Mouse (Mus musculus): ENCODE results near the gene Sdhaf4. TPM values are rescaled to one million over a fixed set of nuclear protein-coding genes. Genes with fewer than 3 reads are reported as not detected.
"Not testable (repeated sequence)": the region's sequence is repeated elsewhere in the genome, so short reads cannot be mapped to it uniquely, and the experiment has no call there.

Gene Sdhaf4
- polyA plus RNA-seq, 1 experiment: 26.4 TPM

GRCm38 (mm10) chr1:23983118-23983517 lies 22.3 kb downstream of the Sdhaf4 start:
- Histone ChIP-seq H3K4me3 (ENCODE audit: insufficient read depth, low read depth, low read length) (no peak overlapping the region), H3K27ac (ENCODE audit: insufficient read depth, low read depth, low read length) (no peak overlapping the region), H3K4me1 (ENCODE audit: control insufficient read depth, insufficient read depth, low read length) (no peaks in the 10 kb centered on the region), H3K27me3 (replicated peaks; ENCODE audit: control insufficient read depth, insufficient read depth, low read length) (no peaks in the 10 kb centered on the region), H3K36me3 (ENCODE audit: control insufficient read depth, insufficient read depth, low read length) (no peaks in the 10 kb centered on the region)
- no peak for TF ChIP-seq POLR2A (IDR thresholded peaks at IDR 0.05; ENCODE audit: low read depth, low read length)
- no peak for TF ChIP-seq CTCF (conservative IDR thresholded peaks at IDR 0.05; ENCODE audit: insufficient read depth, insufficient read length, low read depth, low read length)
- WGBS: 90% methylated on average over 3 of the region's 3 CpGs
- no peak for DNase-seq

- no peaks in the 10 kb centered on the region for H3K4me1 ChIP-seq (ENCODE audit: control insufficient read depth, insufficient read depth, low read length)
- TF ChIP-seq CTCF (conservative IDR thresholded peaks at IDR 0.05; ENCODE audit: insufficient read depth, insufficient read length, low read depth, low read length) (no peak), POLR2A (IDR thresholded peaks at IDR 0.05; ENCODE audit: low read depth, low read length) (no peak)
- no peak overlapping the region for H3K27ac ChIP-seq (ENCODE audit: insufficient read depth, low read depth, low read length)
- DNase-seq: no peak
- H3K36me3 ChIP-seq (ENCODE audit: control insufficient read depth, insufficient read depth, low read length): no peaks in the 10 kb centered on the region
- WGBS: 85% methylated on average over 6 of the region's 6 CpGs
- no peak overlapping the region for H3K4me3 ChIP-seq (ENCODE audit: insufficient read depth, low read depth, low read length)
- no peaks in the 10 kb centered on the region for H3K27me3 ChIP-seq (replicated peaks; ENCODE audit: control insufficient read depth, insufficient read depth, low read length)
These were observed 27.2 kb downstream of the Sdhaf4 start for GRCm38 (mm10) chr1:23978281-23978680.

- H3K27me3 ChIP-seq (replicated peaks; ENCODE audit: control insufficient read depth, insufficient read depth, low read length); DNase-seq; H3K36me3 ChIP-seq (ENCODE audit: control insufficient read depth, insufficient read depth, low read length); H3K27ac ChIP-seq (ENCODE audit: insufficient read depth, low read depth, low read length); H3K4me1 ChIP-seq (ENCODE audit: control insufficient read depth, insufficient read depth, low read length); H3K4me3 ChIP-seq (ENCODE audit: insufficient read depth, low read depth, low read length): not testable (repeated sequence)
- WGBS: 88% methylated on average over 4 of the region's 4 CpGs
These were observed 34.3 kb downstream of the Sdhaf4 start for GRCm38 (mm10) chr1:23971159-23971558.

DNA sequence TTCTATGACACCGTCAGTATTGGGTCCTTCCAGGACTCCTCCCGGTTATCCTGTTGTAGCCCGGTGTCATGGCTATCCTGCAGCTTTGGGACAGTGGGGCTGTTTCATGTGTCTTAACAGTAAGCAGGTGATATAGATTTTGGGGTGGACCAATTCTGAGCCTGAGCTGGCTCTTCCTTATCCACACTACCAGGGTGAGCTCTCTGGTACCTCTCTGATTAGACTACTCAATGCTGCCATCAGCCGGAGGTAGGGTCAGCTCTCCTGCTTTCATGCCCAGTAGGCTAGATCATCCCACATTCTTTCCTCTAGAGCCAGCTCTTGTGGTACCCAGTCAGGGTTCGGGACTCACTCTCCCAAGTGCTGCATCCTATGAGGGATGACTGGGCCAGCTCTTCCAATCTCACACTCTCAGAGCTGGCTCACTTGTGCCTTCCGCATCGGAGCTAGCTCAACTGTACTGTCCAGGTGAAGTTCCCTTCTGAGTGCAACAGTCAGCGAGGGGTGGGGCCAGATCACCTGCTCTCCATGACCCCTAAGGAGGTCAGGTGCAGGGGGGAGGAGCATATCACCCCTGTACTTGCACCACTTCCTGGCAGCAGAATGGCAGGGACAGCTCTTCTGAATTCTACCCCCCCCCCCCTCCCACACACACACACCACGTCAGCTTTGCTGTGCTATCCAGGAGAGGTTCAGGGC lies 37.3 kb downstream of the Sdhaf4 start:
- peaks cover 2% of the 10 kb centered on the region; the same call in 1 of the 2 replicates for H3K4me1 ChIP-seq (ENCODE audit: control insufficient read depth, insufficient read depth, low read length)
- TF ChIP-seq POLR2A (IDR thresholded peaks at IDR 0.05; ENCODE audit: low read depth, low read length): no peak
- no peak for TF ChIP-seq CTCF (conservative IDR thresholded peaks at IDR 0.05; ENCODE audit: insufficient read depth, insufficient read length, low read depth, low read length)
- WGBS: 89% methylated on average over 9 of the region's 9 CpGs

GRCm38 (mm10) chr1:23966226-23966625 lies 39.2 kb downstream of the Sdhaf4 start:
- Histone ChIP-seq H3K36me3 (ENCODE audit: control insufficient read depth, insufficient read depth, low read length) (no peaks in the 10 kb centered on the region), H3K4me3 (ENCODE audit: insufficient read depth, low read depth, low read length) (no peak overlapping the region), H3K27ac (ENCODE audit: insufficient read depth, low read depth, low read length) (no peak overlapping the region), H3K27me3 (replicated peaks; ENCODE audit: control insufficient read depth, insufficient read depth, low read length) (no peaks in the 10 kb centered on the region), H3K4me1 (ENCODE audit: control insufficient read depth, insufficient read depth, low read length) (peaks cover 2% of the 10 kb centered on the region; the same call in 1 of the 2 replicates)
- DNase-seq: no peak
- TF ChIP-seq POLR2A (IDR thresholded peaks at IDR 0.05; ENCODE audit: low read depth, low read length): no peak
- no peak for TF ChIP-seq CTCF (conservative IDR thresholded peaks at IDR 0.05; ENCODE audit: insufficient read depth, insufficient read length, low read depth, low read length)
- 75% methylated on average over 1 of the region's 1 CpGs for WGBS

More for the DNA sequence above, 37.3 kb downstream of the Sdhaf4 start:
- no peaks in the 10 kb centered on the region for H3K27me3 ChIP-seq (replicated peaks; ENCODE audit: control insufficient read depth, insufficient read depth, low read length)
- no peak overlapping the region for H3K4me3 ChIP-seq (ENCODE audit: insufficient read depth, low read depth, low read length)
- DNase-seq: no peak
- no peaks in the 10 kb centered on the region for H3K36me3 ChIP-seq (ENCODE audit: control insufficient read depth, insufficient read depth, low read length)
- no peak overlapping the region for H3K27ac ChIP-seq (ENCODE audit: insufficient read depth, low read depth, low read length)

DNA sequence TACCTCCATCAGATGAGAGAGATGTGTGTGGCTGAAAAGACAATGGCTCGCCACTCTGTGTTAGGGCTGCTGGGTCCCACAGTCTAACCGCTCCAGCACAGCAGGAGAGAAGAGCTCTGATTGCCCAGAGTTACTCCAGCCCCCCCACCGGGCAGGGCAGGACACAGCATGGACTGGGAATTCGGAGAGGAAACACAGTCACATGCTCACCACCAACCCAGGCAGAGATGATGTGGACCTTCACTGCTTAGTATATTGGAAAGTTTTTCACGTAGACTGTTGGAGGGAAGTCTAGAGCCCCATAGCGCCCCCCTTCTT lies 46.1 kb downstream of the Sdhaf4 start:
- no peak for DNase-seq
- 33% methylated on average over 6 of the region's 6 CpGs for WGBS
- Histone ChIP-seq H3K27me3 (replicated peaks; ENCODE audit: control insufficient read depth, insufficient read depth, low read length) (no peaks in the 10 kb centered on the region), H3K27ac (ENCODE audit: insufficient read depth, low read depth, low read length) (no peak overlapping the region), H3K4me3 (ENCODE audit: insufficient read depth, low read depth, low read length) (no peak overlapping the region), H3K36me3 (ENCODE audit: control insufficient read depth, insufficient read depth, low read length) (no peaks in the 10 kb centered on the region), H3K4me1 (ENCODE audit: control insufficient read depth, insufficient read depth, low read length) (peaks cover 5% of the 10 kb centered on the region)
- TF ChIP-seq CTCF (conservative IDR thresholded peaks at IDR 0.05; ENCODE audit: insufficient read depth, insufficient read length, low read depth, low read length) (no peak), POLR2A (IDR thresholded peaks at IDR 0.05; ENCODE audit: low read depth, low read length) (no peak)

DNA sequence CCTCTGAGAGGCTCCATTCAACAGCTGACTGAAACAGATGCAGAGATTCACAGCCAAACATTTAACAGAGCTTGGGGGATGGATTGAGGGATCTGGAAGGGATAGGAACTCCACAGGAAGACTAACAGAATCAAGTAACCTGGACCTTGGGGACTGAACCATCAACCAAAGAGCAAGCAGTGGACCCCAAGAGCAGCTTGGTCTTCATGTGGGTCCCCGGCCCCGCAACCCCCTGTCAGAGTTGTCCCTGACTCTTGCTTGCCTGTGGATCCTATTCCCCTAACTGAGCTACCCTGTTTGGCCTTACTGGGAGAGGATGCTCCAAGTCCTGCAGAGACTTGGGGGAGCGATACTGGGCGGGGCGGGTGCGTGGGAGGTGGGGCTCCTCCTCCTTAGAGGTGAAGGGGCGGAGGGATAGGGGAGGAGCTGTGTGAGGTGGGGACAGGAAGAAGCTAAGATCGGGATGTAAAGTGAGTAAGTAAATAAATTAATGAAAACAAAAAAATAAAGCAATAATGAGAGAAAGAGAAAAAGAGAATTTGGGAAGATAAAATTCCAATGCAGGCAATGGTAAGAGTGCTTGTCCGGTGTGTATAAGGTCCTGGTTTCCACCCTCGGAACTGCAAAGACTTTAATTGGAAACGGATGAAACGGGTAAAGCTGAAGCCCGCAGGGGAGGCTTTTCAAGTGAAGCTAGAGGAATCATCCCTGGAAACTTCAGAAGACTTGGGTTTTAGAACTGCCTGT lies 46.6 kb downstream of the Sdhaf4 start:
- H3K27me3 ChIP-seq (replicated peaks; ENCODE audit: control insufficient read depth, insufficient read depth, low read length): no peaks in the 10 kb centered on the region
- H3K36me3 ChIP-seq (ENCODE audit: control insufficient read depth, insufficient read depth, low read length): no peaks in the 10 kb centered on the region
- H3K4me1 ChIP-seq (ENCODE audit: control insufficient read depth, insufficient read depth, low read length): peaks cover 7% of the 10 kb centered on the region
- no peak for TF ChIP-seq POLR2A (IDR thresholded peaks at IDR 0.05; ENCODE audit: low read depth, low read length)
- no peak for TF ChIP-seq CTCF (conservative IDR thresholded peaks at IDR 0.05; ENCODE audit: insufficient read depth, insufficient read length, low read depth, low read length)
- 30% methylated on average over 13 of the region's 13 CpGs for WGBS
- H3K27ac ChIP-seq (ENCODE audit: insufficient read depth, low read depth, low read length): 0 out of 2 replicates have a peak overlapping the region, but pooled peaks have one; percentile 12
- no peak overlapping the region for H3K4me3 ChIP-seq (ENCODE audit: insufficient read depth, low read depth, low read length)
- DNase-seq: no peak
